Mouse (Mus musculus): ENCODE results near the gene Pnkd.

DNA sequence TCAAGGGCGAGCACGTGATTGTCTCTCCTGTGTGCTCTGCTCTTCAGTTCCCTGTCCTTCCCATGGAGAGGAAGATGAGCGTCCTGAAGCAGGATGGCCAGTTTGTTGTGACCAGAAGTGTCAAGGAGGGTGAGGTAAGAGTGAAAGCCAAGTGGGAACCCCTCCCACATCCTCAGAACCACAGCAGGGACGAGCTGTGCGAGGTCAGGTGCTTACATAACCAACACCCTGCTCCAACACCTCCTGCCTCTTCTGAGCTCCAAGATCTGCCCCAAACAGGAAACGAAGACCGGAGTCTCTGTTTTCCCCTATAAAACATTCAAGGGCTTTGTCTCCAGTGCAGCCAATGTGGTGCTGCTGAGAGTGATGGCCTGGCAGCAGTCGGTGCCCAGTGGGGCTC lies 79.5 kb downstream of the Pnkd start:
- TF ChIP-seq CTCF (IDR thresholded peaks at IDR 0.05; ENCODE audit: low read depth, low read length) (no peak), GATA2 (IDR thresholded peaks at IDR 0.05; ENCODE audit: borderline replicate concordance, low read depth, low read length) (no peak), TAL1 (conservative IDR thresholded peaks at IDR 0.05; ENCODE audit: low read depth, low read length) (no peak)

All from G1E (cell line).